Mouse (Mus musculus) urinary bladder, postnatal 25 days (tissue): Measurements from ENCODE around the gene Dguok.

Experiments used
- DNase-seq: peaks from one replicate; pipeline ENCODE4 v3.0.0; 2022; ENCODE audit warnings: low spot score

Dguok gene

DNA sequence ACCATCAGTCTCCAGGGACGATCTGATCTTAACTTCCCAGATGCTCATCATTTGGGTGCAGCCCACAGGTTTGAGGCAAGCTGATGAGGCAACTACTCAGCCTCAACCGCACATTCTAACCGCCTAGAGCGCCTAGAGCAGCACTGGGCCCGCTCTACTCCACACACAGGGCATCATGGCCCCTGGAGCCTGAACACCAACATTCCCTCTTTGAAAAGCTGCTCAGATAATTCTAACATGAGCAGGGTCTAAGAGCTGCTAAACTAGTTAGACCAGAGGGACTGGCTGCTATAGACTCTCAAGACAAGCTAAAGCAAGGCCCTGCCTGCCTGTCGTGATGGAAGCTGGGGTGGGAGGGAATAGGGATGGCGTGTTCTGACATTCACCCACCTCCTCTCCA lies 73.8 kb downstream of the Dguok start:
- no peak for DNase-seq
